Mouse (Mus musculus): ENCODE results near the gene Mapk6.
"Not testable (repeated sequence)": the region's sequence is repeated elsewhere in the genome, so short reads cannot be mapped to it uniquely, and the experiment has no call there.

Gene Mapk6

GRCm38 (mm10) chr9:75385218-75385974, 24.4 kb downstream of the Mapk6 start:
- in situ Hi-C loops (cut with MboI; ENCODE audit: low sequenced_read_pairs), result no loop called here

GRCm38 (mm10) chr9:75384337-75384962, 25.4 kb downstream of the Mapk6 start:
- in situ Hi-C loops (cut with MboI; ENCODE audit: low sequenced_read_pairs), result no loop called here

DNA sequence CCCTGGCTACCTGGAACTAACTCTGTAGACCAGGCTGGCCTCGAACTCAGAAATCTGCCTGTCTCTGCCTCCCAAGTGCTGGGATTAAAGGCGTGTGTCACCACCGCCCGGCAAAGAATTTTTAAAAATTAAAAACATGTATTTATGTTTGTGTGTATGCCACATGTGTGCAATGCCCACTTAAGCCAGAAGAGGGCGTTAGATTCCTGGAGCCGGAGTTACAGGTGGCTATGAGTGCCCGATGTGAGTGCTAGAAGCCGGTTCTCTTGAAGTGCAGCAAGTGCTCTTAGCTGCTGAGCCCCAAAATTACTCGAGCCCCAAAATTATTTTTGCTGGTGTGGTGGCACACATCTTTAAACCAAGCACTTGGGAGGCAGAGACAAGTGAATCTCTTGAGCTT, 26.0 kb downstream of the Mapk6 start:
- in situ Hi-C loops (cut with MboI; ENCODE audit: low sequenced_read_pairs), result no loop called here

- in situ Hi-C loops (cut with MboI; ENCODE audit: low sequenced_read_pairs), result no loop called here
These were observed 27.0 kb downstream of the Mapk6 start for GRCm38 (mm10) chr9:75382825-75383224.

DNA sequence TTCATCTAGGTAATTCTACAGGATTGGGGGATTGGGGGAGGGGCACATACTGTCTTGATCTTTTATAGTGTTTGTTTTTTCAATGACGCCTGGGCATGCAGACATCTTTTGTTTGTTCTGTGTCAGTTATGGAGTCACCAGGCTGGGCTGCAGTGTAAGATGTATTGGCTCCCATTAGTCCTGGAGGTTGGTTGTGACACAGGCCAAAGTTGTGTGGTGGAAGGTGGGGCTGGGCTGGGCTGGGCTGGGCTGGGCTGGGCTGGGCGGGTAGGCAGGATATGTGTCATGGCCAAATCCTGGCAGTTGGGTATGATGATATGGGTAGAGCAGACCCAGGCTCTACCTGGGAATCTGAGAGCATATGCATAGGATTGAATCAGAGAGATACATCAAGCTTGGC, 31.0 kb downstream of the Mapk6 start:
- in situ Hi-C loops (cut with MboI; ENCODE audit: low sequenced_read_pairs), result no loop called here

- in situ Hi-C loops (cut with MboI; ENCODE audit: low sequenced_read_pairs), result no loop called here
These were observed 33.4 kb downstream of the Mapk6 start for GRCm38 (mm10) chr9:75376428-75376827.

GRCm38 (mm10) chr9:75375606-75376005, 34.2 kb downstream of the Mapk6 start:
- in situ Hi-C loops (cut with MboI; ENCODE audit: low sequenced_read_pairs), result no loop called here

DNA sequence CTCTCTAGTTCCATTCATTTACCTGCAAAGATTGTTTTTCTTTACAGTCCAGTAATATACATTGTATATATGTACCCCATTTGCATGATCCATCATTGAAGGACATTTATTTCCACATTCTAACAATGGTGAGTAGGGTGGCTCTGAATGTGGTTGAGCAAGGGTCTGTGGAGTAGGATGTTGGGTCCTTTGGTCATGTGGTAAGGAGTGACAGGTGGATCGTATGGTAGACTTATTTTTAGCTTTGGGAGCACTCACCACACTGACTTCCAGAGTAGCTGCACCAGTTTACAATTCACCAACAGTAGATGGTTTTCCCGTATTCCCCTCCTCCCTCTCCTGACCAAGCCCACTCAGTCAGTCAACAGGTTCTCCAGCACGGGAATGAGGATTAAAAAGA, 41.0 kb downstream of the Mapk6 start:
- in situ Hi-C loops (cut with MboI; ENCODE audit: low sequenced_read_pairs), result no loop called here

DNA sequence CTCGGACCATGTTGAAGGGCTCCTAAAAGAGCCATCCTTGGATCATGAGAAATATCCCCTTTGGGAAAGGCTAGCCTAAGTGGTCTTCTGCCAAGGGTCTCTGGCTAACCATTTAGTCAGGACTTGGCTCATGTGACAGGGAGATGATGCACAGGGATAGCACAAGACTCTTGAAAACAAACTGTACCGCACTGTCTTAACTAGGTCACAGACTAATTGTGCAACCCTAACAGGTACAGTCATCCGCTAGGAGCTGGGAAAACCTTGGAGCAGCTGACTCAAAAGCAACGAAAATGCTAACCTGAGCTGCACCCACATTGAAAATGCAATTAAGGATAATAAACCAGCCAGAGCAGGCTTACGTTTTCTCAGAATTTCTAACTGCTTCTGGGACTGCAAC, 43.6 kb downstream of the Mapk6 start:
- in situ Hi-C loops (cut with MboI; ENCODE audit: low sequenced_read_pairs), result no loop called here

DNA sequence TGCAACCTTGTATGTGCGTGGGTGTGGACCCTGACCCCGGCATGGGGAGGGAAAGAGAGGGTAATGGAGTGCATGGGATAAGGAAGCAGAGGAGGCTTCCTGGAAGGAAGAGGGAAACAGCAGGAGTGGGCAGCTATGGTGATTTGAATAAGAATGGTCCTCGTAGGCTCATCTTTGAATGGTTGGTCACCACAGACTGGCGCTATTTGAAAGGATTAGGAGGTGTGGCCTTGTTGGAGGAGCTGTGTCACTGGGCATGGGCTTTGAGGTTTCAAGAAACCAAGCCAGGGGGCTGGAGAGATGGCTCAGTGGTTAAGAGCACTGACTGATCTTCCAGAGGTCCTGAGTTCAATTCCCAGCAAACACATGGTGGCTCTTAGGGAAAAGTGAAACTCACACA, 44.6 kb downstream of the Mapk6 start:
- in situ Hi-C loops (cut with MboI; ENCODE audit: low sequenced_read_pairs), result no loop called here

GRCm38 (mm10) chr9:75363702-75364101, 46.1 kb downstream of the Mapk6 start:
- in situ Hi-C loops (cut with MboI; ENCODE audit: low sequenced_read_pairs), result not testable (repeated sequence)

GRCm38 (mm10) chr9:75363001-75363400, 46.8 kb downstream of the Mapk6 start:
- in situ Hi-C loops (cut with MboI; ENCODE audit: low sequenced_read_pairs), result no loop called here

- in situ Hi-C loops (cut with MboI; ENCODE audit: low sequenced_read_pairs), result no loop called here
These were observed 47.6 kb downstream of the Mapk6 start for GRCm38 (mm10) chr9:75362201-75362600.

- in situ Hi-C loops (cut with MboI; ENCODE audit: low sequenced_read_pairs), result no loop called here
These were observed 48.1 kb downstream of the Mapk6 start for GRCm38 (mm10) chr9:75361699-75362098.

DNA sequence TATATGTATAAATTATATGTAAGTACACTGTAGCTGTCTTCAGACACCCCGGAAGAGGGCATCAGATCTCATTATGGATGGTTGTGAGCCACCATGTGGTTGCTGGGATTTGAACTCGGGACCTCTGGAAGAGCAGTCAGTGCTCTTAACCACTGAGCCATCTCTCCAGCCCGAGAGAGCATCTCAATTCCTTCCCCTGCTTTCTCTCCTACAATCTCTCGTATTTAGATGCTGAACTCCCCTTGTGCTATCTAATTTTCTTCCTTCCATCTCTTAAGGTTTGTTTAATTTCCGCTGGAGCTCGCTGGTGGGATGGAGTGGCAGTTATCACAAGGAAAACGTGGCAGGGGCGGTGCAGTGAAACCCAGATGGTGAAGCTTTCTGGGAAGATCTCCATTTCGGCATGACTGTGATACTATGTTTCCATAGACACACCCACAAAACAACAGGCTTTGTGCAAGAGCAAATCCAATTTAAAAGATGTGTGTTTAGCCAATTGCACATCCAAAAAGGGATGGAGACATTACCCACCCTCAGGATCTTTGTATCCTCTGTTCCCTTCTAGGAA, 52.6 kb downstream of the Mapk6 start:
- in situ Hi-C loops (cut with MboI; ENCODE audit: low sequenced_read_pairs), result no loop called here

DNA sequence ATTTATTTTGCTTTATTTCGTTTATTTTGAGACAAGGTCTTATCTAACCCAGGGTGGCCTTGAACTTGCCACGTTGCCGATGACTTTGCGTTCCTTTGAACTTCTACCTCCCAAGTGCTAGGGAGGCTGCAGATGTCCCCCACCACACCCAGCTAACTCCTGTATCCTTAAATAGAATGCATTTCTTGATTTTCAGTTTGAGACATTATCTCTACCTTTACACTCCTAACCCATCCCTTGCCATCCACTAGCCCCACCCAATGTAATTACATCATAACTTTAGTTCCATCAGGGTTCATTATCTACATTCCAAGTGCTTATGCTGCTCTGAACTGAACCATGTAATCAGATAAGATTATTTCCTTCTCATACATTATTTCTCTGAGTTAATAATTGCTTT, 54.0 kb downstream of the Mapk6 start:
- in situ Hi-C loops (cut with MboI; ENCODE audit: low sequenced_read_pairs), result no loop called here

GRCm38 (mm10) chr9:75353094-75353493, 56.7 kb downstream of the Mapk6 start:
- in situ Hi-C loops (cut with MboI; ENCODE audit: low sequenced_read_pairs), result no loop called here

GRCm38 (mm10) chr9:75348641-75349040, 61.2 kb downstream of the Mapk6 start:
- in situ Hi-C loops (cut with MboI; ENCODE audit: low sequenced_read_pairs), result no loop called here

- in situ Hi-C loops (cut with MboI; ENCODE audit: low sequenced_read_pairs), result no loop called here
These were observed 61.7 kb downstream of the Mapk6 start for GRCm38 (mm10) chr9:75348066-75348465.

DNA sequence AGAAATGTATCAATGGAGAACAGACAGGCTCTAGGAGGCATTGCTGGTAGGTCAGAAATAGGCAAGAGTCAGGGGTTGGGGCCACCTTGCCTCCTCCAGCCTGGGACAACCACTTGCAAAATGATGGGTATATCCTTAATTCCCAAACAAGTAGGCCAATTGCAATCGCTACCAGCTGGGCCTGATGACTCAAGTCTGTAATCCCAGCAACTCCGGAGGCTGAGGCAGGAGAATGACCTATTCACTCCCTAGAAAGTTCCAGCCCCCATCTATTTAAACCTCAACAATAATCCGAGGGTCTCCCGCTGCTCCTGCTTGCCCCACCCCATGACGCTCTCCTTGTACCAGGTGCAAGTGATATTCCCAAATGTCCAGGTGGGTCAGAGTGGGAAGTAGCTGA, 62.3 kb downstream of the Mapk6 start, which contains the start of gene Bcl2l10:
Bcl2l10 (plus strand) TSS at position 301 of the 400 bp plus-strand sequence.
- in situ Hi-C loops (cut with MboI; ENCODE audit: low sequenced_read_pairs), result no loop called here

- in situ Hi-C loops (cut with MboI; ENCODE audit: low sequenced_read_pairs), result no loop called here
These were observed 67.4 kb downstream of the Mapk6 start for GRCm38 (mm10) chr9:75342433-75342832.

GRCm38 (mm10) chr9:75338016-75338415, 71.8 kb downstream of the Mapk6 start:
- in situ Hi-C loops (cut with MboI; ENCODE audit: low sequenced_read_pairs), result no loop called here
